Mouse (Mus musculus): Measurements from ENCODE around the gene Gm36245. TPM values are rescaled to one million over a fixed set of nuclear protein-coding genes. Genes with fewer than 3 reads are reported as not detected.

Gene Gm36245
- not detected in 2 replicates for polyA plus RNA-seq (2015; fragmentation: Nextera tagmentation; extraction: Ambion mirVana)

GRCm38 (mm10) chr15:77598958-77599357 is at the start of gene Gm36245:
Gm36245 (plus strand) TSS chr15:77599258.
- no peak within 1 kb of the TSS for H3K27ac ChIP-seq (replicated peaks)
- no peak within 1 kb of the TSS for H3K4me2 ChIP-seq
- H3K36me3 ChIP-seq, result no peaks in the 10 kb centered on the region
- no peak for ATAC-seq (ENCODE audit: low FRiP score)
- H3K27me3 ChIP-seq (replicated peaks), result no peaks in the 10 kb centered on the region
- H3K9me3 ChIP-seq (replicated peaks), result no peaks in the 10 kb centered on the region
- no peak within 1 kb of the TSS for H3K4me3 ChIP-seq (replicated peaks)
- no peaks in the 10 kb centered on the region for H3K4me1 ChIP-seq
- WGBS, result 75% methylated on average over 1 of the region's 1 CpGs
- no peak within 1 kb of the TSS for H3K9ac ChIP-seq (replicated peaks)

DNA sequence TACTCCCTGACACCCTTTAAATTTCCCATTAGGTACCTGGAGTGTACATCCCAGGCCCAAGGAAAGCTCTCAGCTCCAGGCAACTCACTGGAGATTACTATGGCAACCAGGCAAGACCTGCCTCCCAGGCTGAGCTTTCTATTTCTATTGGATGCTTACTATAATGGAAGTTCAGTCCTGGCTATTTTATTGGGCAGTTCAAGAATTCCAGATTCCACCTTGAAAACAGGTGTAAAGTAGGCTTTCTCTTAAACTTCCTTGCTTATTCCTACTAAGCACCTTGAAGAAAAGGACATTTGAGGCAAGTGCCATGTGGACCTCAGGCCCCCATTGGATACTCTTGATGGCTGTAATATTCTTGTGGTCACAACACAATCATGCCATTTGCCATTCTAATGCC is 37.3 kb upstream of the Gm36245 start, which contains the start of gene 1700025B11Rik:
1700025B11Rik (minus strand) TSS at position 101 of the 400 bp plus-strand sequence.
- Histone ChIP-seq H3K27me3 (replicated peaks) (no peaks in the 10 kb centered on the region), H3K9ac (replicated peaks) (no peak within 1 kb of the TSS), H3K27ac (replicated peaks) (no peak within 1 kb of the TSS), H3K4me3 (replicated peaks) (no peak within 1 kb of the TSS), H3K9me3 (replicated peaks) (no peaks in the 10 kb centered on the region), H3K36me3 (no peaks in the 10 kb centered on the region), H3K4me1 (no peaks in the 10 kb centered on the region), H3K4me2 (no peak within 1 kb of the TSS)
- ATAC-seq (ENCODE audit: low FRiP score), result no peak

DNA sequence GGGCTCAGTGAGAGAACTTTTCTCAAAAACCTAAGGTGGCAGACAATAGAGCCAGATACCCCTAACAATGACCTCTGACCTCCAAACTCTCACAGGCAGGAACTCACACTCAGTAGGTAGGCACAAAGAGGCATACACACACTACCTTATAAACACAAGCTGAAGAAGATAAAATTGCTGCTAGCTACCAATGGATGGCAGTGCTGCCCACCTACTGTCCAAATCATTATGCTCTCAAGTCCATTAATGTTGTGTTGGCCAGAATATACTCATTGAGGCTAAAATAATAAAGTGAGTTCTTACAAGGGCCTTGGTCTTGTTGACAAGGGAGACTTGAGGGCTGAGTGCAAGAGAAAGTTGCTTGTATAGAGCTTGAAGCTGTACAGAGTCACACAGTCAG is 35.8 kb upstream of the Gm36245 start:
- H3K9me3 ChIP-seq (replicated peaks), result no peaks in the 10 kb centered on the region
- H3K27ac ChIP-seq (replicated peaks), result no peak overlapping the region
- H3K36me3 ChIP-seq, result no peaks in the 10 kb centered on the region
- H3K27me3 ChIP-seq (replicated peaks), result no peaks in the 10 kb centered on the region
- no peaks in the 10 kb centered on the region for H3K4me1 ChIP-seq
- no peak overlapping the region for H3K4me2 ChIP-seq
- H3K9ac ChIP-seq (replicated peaks), result no peak overlapping the region
- no peak overlapping the region for H3K4me3 ChIP-seq (replicated peaks)
- ATAC-seq (ENCODE audit: low FRiP score), result no peak

DNA sequence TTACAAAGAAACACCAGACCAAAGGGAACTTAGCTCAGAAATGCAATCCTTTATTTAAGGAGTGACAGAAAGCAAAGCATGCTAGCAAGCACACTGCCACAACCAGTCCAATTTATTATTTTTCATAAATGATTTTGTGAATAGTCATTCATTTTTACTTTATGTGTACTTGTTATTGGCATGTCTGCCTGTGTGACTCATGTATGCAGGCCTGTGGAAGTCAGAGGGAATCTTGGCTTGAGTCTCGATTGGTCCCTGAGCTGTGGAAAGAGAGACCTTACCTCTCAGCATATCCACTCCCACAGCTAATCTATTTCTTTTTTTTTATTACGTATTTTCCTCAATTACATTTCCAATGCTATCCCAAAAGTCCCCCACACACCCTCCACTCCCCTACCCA is 20.3 kb upstream of the Gm36245 start:
- Histone ChIP-seq H3K4me1 (no peaks in the 10 kb centered on the region), H3K9ac (replicated peaks) (no peak overlapping the region), H3K4me3 (replicated peaks) (no peak overlapping the region), H3K27me3 (replicated peaks) (no peaks in the 10 kb centered on the region), H3K27ac (replicated peaks) (no peak overlapping the region), H3K36me3 (no peaks in the 10 kb centered on the region), H3K4me2 (no peak overlapping the region), H3K9me3 (replicated peaks) (0 out of 2 replicates have a peak, but pooled peaks cover 3% of the 10 kb centered on the region)
- WGBS, result 92% methylated on average over 2 of the region's 2 CpGs
- no peak for ATAC-seq (ENCODE audit: low FRiP score)

DNA sequence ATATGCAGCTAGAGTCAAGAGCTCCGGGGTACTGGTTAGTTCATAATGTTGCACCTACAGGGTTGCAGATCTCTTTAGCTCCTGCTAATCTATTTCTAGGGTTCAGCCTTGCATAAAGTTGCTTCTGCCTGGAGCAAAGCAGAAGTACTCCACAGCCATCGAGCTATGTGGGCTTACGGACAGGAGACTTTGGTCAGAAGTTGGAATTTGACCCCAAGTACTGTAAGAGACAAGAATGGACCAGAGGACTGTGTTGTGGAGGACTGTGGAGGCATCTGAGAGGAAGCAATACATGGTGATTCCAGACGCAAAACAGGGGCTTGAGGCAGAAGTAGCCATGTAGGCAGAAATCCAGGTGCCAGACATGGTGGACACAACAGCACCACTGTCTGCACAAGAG is 19.7 kb upstream of the Gm36245 start:
- no peak overlapping the region for H3K27ac ChIP-seq (replicated peaks)
- H3K36me3 ChIP-seq, result no peaks in the 10 kb centered on the region
- WGBS, result 96% methylated on average over 4 of the region's 4 CpGs
- no peaks in the 10 kb centered on the region for H3K4me1 ChIP-seq
- H3K9me3 ChIP-seq (replicated peaks), result 0 out of 2 replicates have a peak, but pooled peaks cover 3% of the 10 kb centered on the region
- no peak overlapping the region for H3K4me3 ChIP-seq (replicated peaks)
- no peak for ATAC-seq (ENCODE audit: low FRiP score)
- H3K4me2 ChIP-seq, result no peak overlapping the region
- no peak overlapping the region for H3K9ac ChIP-seq (replicated peaks)
- H3K27me3 ChIP-seq (replicated peaks), result no peaks in the 10 kb centered on the region

- 31% methylated on average over 1 of the region's 1 CpGs for WGBS
- no peak overlapping the region for H3K9ac ChIP-seq (replicated peaks)
Measured at GRCm38 (mm10) chr15:77581681-77582080, 17.4 kb upstream of the Gm36245 start.

DNA sequence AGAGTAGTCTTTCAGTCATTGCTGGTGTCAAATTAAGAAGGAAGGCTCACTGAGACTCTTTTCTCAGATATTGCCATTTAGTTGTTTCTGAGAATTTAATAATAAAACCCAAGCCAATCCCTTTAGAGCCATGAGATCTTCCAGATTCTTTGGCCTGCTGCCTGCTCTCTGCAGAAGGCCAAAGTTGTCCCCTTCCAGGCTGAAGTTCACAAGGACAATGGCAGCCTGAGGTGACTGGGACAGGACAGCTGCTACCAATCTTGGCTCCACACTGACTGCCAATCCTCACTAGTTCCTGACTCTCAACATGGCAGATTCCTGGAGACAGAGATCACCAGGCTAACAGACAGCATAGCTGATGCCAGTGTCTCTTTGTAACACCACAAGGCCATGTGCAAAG is 12.0 kb upstream of the Gm36245 start:
- no peaks in the 10 kb centered on the region for H3K36me3 ChIP-seq
- H3K9me3 ChIP-seq (replicated peaks), result 0 out of 2 replicates have a peak, but pooled peaks cover 3% of the 10 kb centered on the region
- no peaks in the 10 kb centered on the region for H3K4me1 ChIP-seq
- no peak overlapping the region for H3K9ac ChIP-seq (replicated peaks)
- no peak overlapping the region for H3K4me3 ChIP-seq (replicated peaks)
- H3K27me3 ChIP-seq (replicated peaks), result no peaks in the 10 kb centered on the region
- ATAC-seq (ENCODE audit: low FRiP score), result no peak
- H3K27ac ChIP-seq (replicated peaks), result no peak overlapping the region
- no peak overlapping the region for H3K4me2 ChIP-seq

More at GRCm38 (mm10) chr15:77581681-77582080, 17.4 kb upstream of the Gm36245 start:
- Histone ChIP-seq H3K4me1 (no peaks in the 10 kb centered on the region), H3K27me3 (replicated peaks) (no peaks in the 10 kb centered on the region), H3K4me3 (replicated peaks) (no peak overlapping the region), H3K27ac (replicated peaks) (no peak overlapping the region), H3K36me3 (no peaks in the 10 kb centered on the region), H3K4me2 (no peak overlapping the region), H3K9me3 (replicated peaks) (0 out of 2 replicates have a peak, but pooled peaks cover 3% of the 10 kb centered on the region)
- ATAC-seq (ENCODE audit: low FRiP score), result no peak

- no peak overlapping the region for H3K27ac ChIP-seq (replicated peaks)
- H3K4me2 ChIP-seq, result no peak overlapping the region
- H3K36me3 ChIP-seq, result no peaks in the 10 kb centered on the region
- ATAC-seq (ENCODE audit: low FRiP score), result no peak
- H3K9me3 ChIP-seq (replicated peaks), result no peaks in the 10 kb centered on the region
- no peak overlapping the region for H3K4me3 ChIP-seq (replicated peaks)
- no peak overlapping the region for H3K9ac ChIP-seq (replicated peaks)
- no peaks in the 10 kb centered on the region for H3K4me1 ChIP-seq
- no peaks in the 10 kb centered on the region for H3K27me3 ChIP-seq (replicated peaks)
Measured at GRCm38 (mm10) chr15:77588981-77589380, 10.1 kb upstream of the Gm36245 start.

DNA sequence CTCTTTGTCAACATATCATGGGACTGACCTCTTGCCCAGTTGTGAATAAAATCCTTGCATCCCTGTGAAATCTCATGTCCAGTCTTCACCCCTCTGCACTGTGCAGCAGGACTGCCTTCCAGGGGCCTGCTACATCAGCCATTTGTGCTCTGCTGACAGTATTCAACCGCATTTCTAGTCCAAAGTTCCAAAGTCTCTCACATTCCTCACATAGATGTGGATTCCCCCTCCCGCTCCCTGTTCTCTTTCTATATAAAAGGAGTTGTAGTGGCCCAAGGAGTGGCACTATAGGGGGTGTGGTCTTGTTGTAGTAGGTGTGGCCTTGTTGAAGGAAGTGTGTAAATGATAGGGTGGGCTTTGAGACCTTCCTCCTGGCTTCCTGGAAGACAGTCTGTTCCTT is 8.2 kb upstream of the Gm36245 start:
- ATAC-seq (ENCODE audit: low FRiP score), result no peak
- Histone ChIP-seq H3K4me3 (replicated peaks) (no peak overlapping the region), H3K4me1 (no peaks in the 10 kb centered on the region), H3K27ac (replicated peaks) (no peak overlapping the region), H3K9me3 (replicated peaks) (no peaks in the 10 kb centered on the region), H3K27me3 (replicated peaks) (no peaks in the 10 kb centered on the region), H3K36me3 (no peaks in the 10 kb centered on the region), H3K9ac (replicated peaks) (no peak overlapping the region), H3K4me2 (no peak overlapping the region)
- WGBS, result 76% methylated on average over 2 of the region's 2 CpGs

GRCm38 (mm10) chr15:77593557-77593956 is 5.5 kb upstream of the Gm36245 start:
- no peaks in the 10 kb centered on the region for H3K27me3 ChIP-seq (replicated peaks)
- no peak overlapping the region for H3K4me3 ChIP-seq (replicated peaks)
- WGBS, result 78% methylated on average over 1 of the region's 1 CpGs
- H3K9me3 ChIP-seq (replicated peaks), result no peaks in the 10 kb centered on the region
- no peaks in the 10 kb centered on the region for H3K4me1 ChIP-seq
- H3K36me3 ChIP-seq, result no peaks in the 10 kb centered on the region
- no peak overlapping the region for H3K27ac ChIP-seq (replicated peaks)
- no peak for ATAC-seq (ENCODE audit: low FRiP score)
- no peak overlapping the region for H3K9ac ChIP-seq (replicated peaks)
- H3K4me2 ChIP-seq, result no peak overlapping the region

- Histone ChIP-seq H3K27ac (replicated peaks) (no peak within 1 kb of the TSS), H3K4me2 (no peak within 1 kb of the TSS), H3K4me3 (replicated peaks) (no peak within 1 kb of the TSS), H3K9me3 (replicated peaks) (no peaks in the 10 kb centered on the region), H3K27me3 (replicated peaks) (no peaks in the 10 kb centered on the region), H3K4me1 (no peaks in the 10 kb centered on the region), H3K36me3 (no peaks in the 10 kb centered on the region), H3K9ac (replicated peaks) (no peak within 1 kb of the TSS)
- 70% methylated on average over 5 of the region's 5 CpGs for WGBS
- no peak for ATAC-seq (ENCODE audit: low FRiP score)
Measured at GRCm38 (mm10) chr15:77595961-77596360, 3.1 kb upstream of the Gm36245 start, which contains the start of gene Apol10b. Apol10b (minus strand) TSS chr15:77596125.

- Histone ChIP-seq H3K27ac (replicated peaks) (no peak overlapping the region), H3K4me3 (replicated peaks) (no peak overlapping the region), H3K27me3 (replicated peaks) (no peaks in the 10 kb centered on the region), H3K9me3 (replicated peaks) (no peaks in the 10 kb centered on the region), H3K4me2 (no peak overlapping the region), H3K9ac (replicated peaks) (no peak overlapping the region), H3K4me1 (no peaks in the 10 kb centered on the region), H3K36me3 (no peaks in the 10 kb centered on the region)
- 70% methylated on average over 3 of the region's 3 CpGs for WGBS
- ATAC-seq (ENCODE audit: low FRiP score), result no peak
Measured at GRCm38 (mm10) chr15:77598429-77598828, 629 bp upstream of the Gm36245 start.

DNA sequence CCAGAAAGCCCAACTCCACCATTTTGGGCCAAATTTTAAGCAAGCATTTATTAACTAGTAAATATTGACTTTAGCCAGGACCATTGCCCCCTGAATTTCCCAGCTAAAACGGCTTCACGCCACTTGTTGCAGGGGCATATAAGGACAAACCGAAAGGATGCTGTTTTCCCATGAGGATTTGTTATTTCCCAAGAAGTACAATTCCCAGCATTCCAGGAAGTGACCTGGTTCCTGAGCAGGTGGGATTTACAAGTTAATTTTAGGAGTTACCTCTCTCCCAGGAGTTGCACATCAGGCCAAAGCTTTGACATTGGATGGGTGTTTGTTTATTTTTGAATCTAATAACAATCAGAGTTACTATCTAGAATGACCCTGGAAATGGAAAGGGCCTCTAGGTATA is 7.0 kb downstream of the Gm36245 start:
- ATAC-seq (ENCODE audit: low FRiP score), result no peak
- 94% methylated on average over 3 of the region's 3 CpGs for WGBS
- no peaks in the 10 kb centered on the region for H3K36me3 ChIP-seq
- H3K4me1 ChIP-seq, result no peaks in the 10 kb centered on the region
- no peak overlapping the region for H3K4me3 ChIP-seq (replicated peaks)
- H3K9ac ChIP-seq (replicated peaks), result no peak overlapping the region
- H3K27ac ChIP-seq (replicated peaks), result no peak overlapping the region
- no peaks in the 10 kb centered on the region for H3K9me3 ChIP-seq (replicated peaks)
- no peaks in the 10 kb centered on the region for H3K27me3 ChIP-seq (replicated peaks)
- no peak overlapping the region for H3K4me2 ChIP-seq
